Mouse (Mus musculus) heart, adult 2 months (tissue): Measurements from ENCODE around the gene Colgalt1.

Source experiments
- CTCF ChIP-seq: fragments of 200-600 bp; IDR thresholded peaks from 2 replicates; pipeline ENCODE4 v1.8.1; 2022; ENCODE audit warnings: antibody characterized with exemption, mild to moderate bottlenecking, moderate library complexity
- POLR2A ChIP-seq: fragments of 200-500 bp; IDR thresholded peaks from 2 replicates; pipeline ENCODE4 v1.6.1; 2011; ENCODE audit warnings: mild to moderate bottlenecking, low read depth, low read length, control low read depth; ENCODE audit not compliant: insufficient read depth

- no peak for TF ChIP-seq CTCF
- no peak for TF ChIP-seq POLR2A
These were observed 36.4 kb upstream of the Colgalt1 start for GRCm38 (mm10) chr8:71574426-71574825.
